Mouse (Mus musculus): ENCODE results near the gene Ifna5.
"Not testable (repeated sequence)": the region's sequence is repeated elsewhere in the genome, so short reads cannot be mapped to it uniquely, and the experiment has no call there.

Gene Ifna5

GRCm38 (mm10) chr4:88835225-88835624, at the start of gene Ifna5:
Gene Ifna5 (plus strand): TSS chr4:88835525.
- in situ Hi-C loops (cut with MboI, MseI): not testable (repeated sequence)

GRCm38 (mm10) chr4:88788402-88788801, 46.9 kb upstream of the Ifna5 start, which contains the start of gene Gm13277:
Gene Gm13277 (plus strand): TSS chr4:88788632.
- in situ Hi-C loops (cut with MboI, MseI): loop anchor here (5.0 to 25.0 kb wide), 2 partner anchors 36 to 776 kb away; partner anchors contain the start of gene Gm13271

- in situ Hi-C loops (cut with MboI, MseI): loop anchor here (25.0 kb wide), 1 partner anchor 779 kb away; no protein-coding TSS in a partner anchor
Measured at GRCm38 (mm10) chr4:88791250-88791649, 44.1 kb upstream of the Ifna5 start, which contains the start of gene Gm13278. Gene Gm13278 (plus strand): TSS chr4:88791550.

- in situ Hi-C loops (cut with MboI, MseI): loop anchor here (25.0 kb wide), 1 partner anchor 782 kb away; no protein-coding TSS in a partner anchor
Measured at GRCm38 (mm10) chr4:88793936-88794675, 41.2 kb upstream of the Ifna5 start, which contains the start of gene Gm13275. Gene Gm13275 (plus strand): TSS chr4:88794487.

- in situ Hi-C loops (cut with MboI, MseI): loop anchor here (25.0 kb wide), 1 partner anchor 785 kb away; no protein-coding TSS in a partner anchor
Measured at GRCm38 (mm10) chr4:88797097-88797496, 38.2 kb upstream of the Ifna5 start, which contains the start of gene Gm13279. Gene Gm13279 (plus strand): TSS chr4:88797397.

GRCm38 (mm10) chr4:88799365-88799764, 36.0 kb upstream of the Ifna5 start, which contains the start of gene Gm13285:
Gene Gm13285 (plus strand): TSS chr4:88799665.
- in situ Hi-C loops (cut with MboI, MseI): loop anchor here (25.0 kb wide), 1 partner anchor 787 kb away; no protein-coding TSS in a partner anchor

- in situ Hi-C loops (cut with MboI, MseI): loop anchor here (10.0 kb wide), 1 partner anchor 62 kb away; no protein-coding TSS in a partner anchor
Measured at GRCm38 (mm10) chr4:88802954-88803353, 32.4 kb upstream of the Ifna5 start, which contains the start of gene Gm13287. Gene Gm13287 (plus strand): TSS chr4:88803254.

GRCm38 (mm10) chr4:88805231-88805630, 30.1 kb upstream of the Ifna5 start, which contains the start of gene Gm13288:
Gene Gm13288 (plus strand): TSS chr4:88805531.
- in situ Hi-C loops (cut with MboI, MseI): loop anchor here (10.0 kb wide), 1 partner anchor 60 kb away; no protein-coding TSS in a partner anchor

- in situ Hi-C loops (cut with MboI, MseI): loop anchor here (10.0 kb wide), 1 partner anchor 59 kb away; no protein-coding TSS in a partner anchor
Measured at GRCm38 (mm10) chr4:88805761-88806160, 29.6 kb upstream of the Ifna5 start.

GRCm38 (mm10) chr4:88815928-88816327, 19.4 kb upstream of the Ifna5 start, which contains the start of gene Ifna7:
Gene Ifna7 (plus strand): TSS chr4:88816228.
- in situ Hi-C loops (cut with MboI, MseI): no loop called here

- in situ Hi-C loops (cut with MboI, MseI): no loop called here
Measured at GRCm38 (mm10) chr4:88819659-88820058, 15.7 kb upstream of the Ifna5 start, which contains the start of gene Ifna11. Gene Ifna11 (plus strand): TSS chr4:88819959.

- in situ Hi-C loops (cut with MboI, MseI): no loop called here
Measured at GRCm38 (mm10) chr4:88822995-88823394, 12.3 kb upstream of the Ifna5 start.

- in situ Hi-C loops (cut with MboI, MseI): not testable (repeated sequence)
Measured at GRCm38 (mm10) chr4:88827116-88827515, 8.2 kb upstream of the Ifna5 start, which contains the start of gene Ifna6. Gene Ifna6 (plus strand): TSS chr4:88827416.

- in situ Hi-C loops (cut with MboI, MseI): no loop called here
Measured at GRCm38 (mm10) chr4:88830523-88830922, 4.8 kb upstream of the Ifna5 start.

- in situ Hi-C loops (cut with MboI, MseI): no loop called here
Measured at GRCm38 (mm10) chr4:88838828-88839227, 3.5 kb downstream of the Ifna5 start.

- in situ Hi-C loops (cut with MboI, MseI): no loop called here
Measured at GRCm38 (mm10) chr4:88840058-88840457, 4.7 kb downstream of the Ifna5 start.

GRCm38 (mm10) chr4:88841438-88841911, 6.2 kb downstream of the Ifna5 start, which contains the start of gene Ifna4:
Gene Ifna4 (plus strand): TSS chr4:88841861.
- in situ Hi-C loops (cut with MboI, MseI): no loop called here

- in situ Hi-C loops (cut with MboI, MseI): no loop called here
Measured at GRCm38 (mm10) chr4:88845334-88845733, 10.0 kb downstream of the Ifna5 start.

- in situ Hi-C loops (cut with MboI, MseI): loop anchor here (25.0 kb wide), 1 partner anchor 438 kb away; the partner anchor contains the start of gene Cdkn2a
Measured at GRCm38 (mm10) chr4:88849698-88850097, 14.4 kb downstream of the Ifna5 start, which contains the start of gene Ifna1. Gene Ifna1 (plus strand): TSS chr4:88850087.

GRCm38 (mm10) chr4:88851026-88851763, 15.9 kb downstream of the Ifna5 start:
- in situ Hi-C loops (cut with MboI, MseI): loop anchor here (25.0 kb wide), 1 partner anchor 436 kb away; the partner anchor contains the start of gene Cdkn2a

- in situ Hi-C loops (cut with MboI, MseI): loop anchor here (25.0 kb wide), 1 partner anchor 428 kb away; the partner anchor contains the start of gene Cdkn2a
Measured at GRCm38 (mm10) chr4:88859214-88859613, 23.9 kb downstream of the Ifna5 start.

Data from T-helper 2 cell (primary cell).